Mouse (Mus musculus) lung, postnatal 0 days (tissue): ENCODE measurements around the gene Tmem203.

ENCODE experiments used
- CTCF ChIP-seq: IDR thresholded peaks from 2 replicates; pipeline ENCODE4 v1.5.1; 2016; ENCODE audit warnings: antibody characterized with exemption, mild to moderate bottlenecking
- EP300 ChIP-seq: IDR thresholded peaks from 2 replicates; pipeline ENCODE4 v1.6.1; 2016; ENCODE audit warnings: antibody characterized with exemption, mild to moderate bottlenecking, control low read depth

DNA sequence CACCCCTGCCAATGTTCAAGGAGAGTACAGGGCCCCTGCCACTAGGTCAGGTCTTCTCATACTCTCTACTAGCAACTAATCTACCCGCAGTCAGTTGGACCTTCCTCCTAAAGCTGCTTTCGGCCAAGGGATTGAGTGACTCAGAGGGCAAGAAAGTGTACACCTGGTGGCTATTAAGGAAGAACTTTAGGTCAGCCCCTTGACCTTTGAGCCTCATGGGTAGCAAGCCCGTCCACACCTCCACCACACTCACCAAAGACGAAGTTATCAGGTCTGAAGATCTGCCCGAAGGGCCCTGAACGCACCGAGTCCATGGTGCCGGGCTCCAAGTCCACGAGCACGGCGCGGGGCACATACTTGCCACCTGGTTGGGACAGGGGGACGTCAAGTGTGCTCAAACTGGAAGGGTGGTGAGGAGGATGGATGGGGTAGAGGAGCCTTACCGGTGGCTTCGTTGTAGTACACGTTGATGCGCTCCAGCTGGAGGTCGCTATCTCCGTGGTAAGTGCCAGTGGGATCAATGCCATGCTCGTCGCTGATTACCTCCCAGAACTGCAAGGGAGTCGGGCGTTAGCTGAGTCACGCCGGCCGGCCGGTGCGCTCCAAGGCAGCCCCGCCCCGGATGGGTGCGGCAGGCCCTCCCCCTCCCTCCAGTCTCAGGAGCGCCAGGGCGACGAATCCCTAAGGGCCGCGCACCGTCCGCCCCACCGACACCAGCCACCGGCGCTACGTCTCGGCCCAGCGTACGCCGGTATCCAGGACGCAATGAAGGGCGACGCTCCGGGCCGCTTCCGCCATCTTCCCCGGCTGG lies 31.4 kb upstream of the Tmem203 start:
- TF ChIP-seq CTCF = no peak
- TF ChIP-seq EP300 = no peak
